Mouse (Mus musculus) right cerebral cortex, postnatal 10 days (tissue): Measurements from ENCODE around the gene Prelid3b.

Experiments used
- DNase-seq, 2 experiments: peaks; one replicate each; pipeline ENCODE4 v3.0.0; 2021; ENCODE audit warnings: low spot score in 2 of 2

The Prelid3b gene

GRCm38 (mm10) chr2:174428076-174428835, 44.6 kb downstream of the Prelid3b start:
- DNase-seq, result peak in 1 of 2 experiments; percentile 14

- peak in 1 of 2 experiments; percentile 16 for DNase-seq
Observed at GRCm38 (mm10) chr2:174426856-174427255, 46.0 kb downstream of the Prelid3b start.

GRCm38 (mm10) chr2:174424301-174425085, 48.4 kb downstream of the Prelid3b start:
- DNase-seq, result no peak

- DNase-seq, result no peak
Observed at GRCm38 (mm10) chr2:174421107-174421506, 51.8 kb downstream of the Prelid3b start.

- peak; percentile 95 to 97 for DNase-seq
Observed at GRCm38 (mm10) chr2:174415731-174416310, 57.1 kb downstream of the Prelid3b start, which contains the start of gene Nelfcd. Nelfcd (plus strand) TSS chr2:174415804.
